Mouse (Mus musculus) kidney, adult 9 months (tissue): Measurements from ENCODE around the gene Urm1.
"Not testable (repeated sequence)": the region's sequence is repeated elsewhere in the genome, so short reads cannot be mapped to it uniquely, and the experiment has no call there.

Experiments
- DNase-seq: peaks from one replicate; pipeline ENCODE4 v3.0.0; 2022

The Urm1 gene

DNA sequence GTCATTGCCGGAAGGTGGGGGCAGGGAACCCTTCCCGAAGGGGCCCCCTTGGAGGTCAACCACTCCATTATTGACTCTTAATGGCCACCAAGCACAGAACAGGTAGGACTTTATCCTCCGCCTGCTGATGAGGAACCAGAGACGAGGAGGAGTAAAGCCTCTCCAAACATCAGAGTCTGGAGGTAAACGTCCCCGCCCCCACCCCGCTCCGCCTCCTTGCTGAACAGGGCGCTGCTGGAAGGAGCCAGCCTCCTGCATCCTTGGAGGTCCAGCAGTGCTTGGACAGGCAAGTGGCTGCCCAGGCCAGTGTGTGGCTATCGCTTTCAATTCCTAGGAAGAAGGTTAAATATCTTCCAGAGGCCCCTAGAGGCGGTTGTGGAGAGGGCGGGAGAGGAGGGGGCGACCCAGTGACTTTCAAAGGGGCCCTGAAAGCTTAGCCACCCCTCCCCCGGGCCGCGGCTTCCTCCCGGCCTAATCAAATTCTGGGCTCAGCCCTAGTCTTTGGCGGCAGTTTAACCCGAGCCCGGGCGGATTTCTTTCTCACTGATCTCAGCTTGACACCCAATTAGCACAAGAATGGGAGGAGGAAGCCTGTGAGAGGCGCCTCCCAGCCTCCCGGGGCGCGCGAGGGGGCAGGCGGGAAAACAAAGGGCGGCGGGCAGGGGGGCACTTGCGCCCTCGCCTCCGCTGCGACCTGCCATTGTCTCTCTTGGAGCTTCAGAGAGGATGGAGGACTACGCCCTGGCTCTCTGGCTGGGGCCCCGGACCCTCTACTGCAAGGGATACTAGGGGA is at the start of gene Urm1:
TSS of gene Urm1 (plus strand) at position 51 of the 793 bp plus-strand sequence.
- peak; percentile 58 for DNase-seq

DNA sequence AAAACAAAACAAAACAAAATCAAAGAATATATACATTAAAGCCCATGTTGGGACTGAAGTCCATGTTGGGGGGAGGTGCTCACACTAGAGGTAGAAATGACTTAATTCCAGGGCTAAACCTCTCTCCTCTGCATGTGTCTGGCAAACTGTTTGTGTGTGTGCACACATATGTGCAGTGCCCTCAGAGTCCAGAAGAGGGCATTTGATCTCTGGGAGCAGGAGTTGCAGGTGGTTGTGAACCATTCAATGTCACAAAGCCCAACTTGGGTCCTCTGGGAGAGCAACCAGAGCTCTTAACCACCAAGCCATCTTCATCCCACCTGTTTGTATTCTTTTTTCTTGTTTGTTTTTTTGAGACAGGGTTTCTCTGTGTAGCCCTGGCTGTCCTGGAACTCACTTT is 49.7 kb upstream of the Urm1 start:
- no peak for DNase-seq

DNA sequence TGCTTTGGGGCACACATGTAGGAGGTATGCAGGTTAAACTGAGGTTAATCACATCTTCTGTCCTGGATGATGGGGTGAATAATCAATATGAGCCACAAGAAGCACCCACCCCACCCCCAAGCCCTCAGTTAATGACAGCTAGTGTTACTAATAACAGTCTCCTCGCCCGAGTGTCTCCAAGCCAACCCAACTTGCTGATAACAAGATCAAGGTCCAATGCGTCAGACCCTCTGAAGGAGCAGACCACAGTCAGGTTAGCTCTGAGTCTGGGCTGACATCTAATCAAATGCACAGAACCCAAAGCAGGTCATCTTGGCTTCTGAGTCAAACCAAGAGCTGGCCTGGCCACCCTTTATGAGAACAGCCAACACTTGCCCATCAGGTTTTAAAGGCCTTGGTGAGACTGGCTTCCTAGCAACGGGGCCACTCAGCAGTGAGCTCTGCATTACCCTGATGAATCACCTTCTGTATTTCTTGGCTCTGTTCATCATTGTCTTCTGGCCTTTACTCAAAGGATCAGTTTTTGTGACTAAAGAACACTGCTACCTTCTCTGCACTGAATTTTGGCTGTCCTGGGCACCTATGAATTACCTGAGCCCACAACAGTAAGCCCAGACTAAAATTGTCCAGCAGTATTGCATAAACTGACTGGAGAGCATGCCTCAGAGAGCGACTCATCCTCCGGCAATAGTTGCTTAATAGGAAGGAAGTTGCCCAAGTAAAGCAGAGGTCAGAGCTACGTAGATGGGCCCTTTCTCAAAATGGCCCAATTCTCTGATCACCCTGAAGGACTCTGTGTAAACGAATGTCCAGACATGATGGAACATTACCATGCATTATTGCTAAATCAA is 48.0 kb upstream of the Urm1 start:
- no peak for DNase-seq

DNA sequence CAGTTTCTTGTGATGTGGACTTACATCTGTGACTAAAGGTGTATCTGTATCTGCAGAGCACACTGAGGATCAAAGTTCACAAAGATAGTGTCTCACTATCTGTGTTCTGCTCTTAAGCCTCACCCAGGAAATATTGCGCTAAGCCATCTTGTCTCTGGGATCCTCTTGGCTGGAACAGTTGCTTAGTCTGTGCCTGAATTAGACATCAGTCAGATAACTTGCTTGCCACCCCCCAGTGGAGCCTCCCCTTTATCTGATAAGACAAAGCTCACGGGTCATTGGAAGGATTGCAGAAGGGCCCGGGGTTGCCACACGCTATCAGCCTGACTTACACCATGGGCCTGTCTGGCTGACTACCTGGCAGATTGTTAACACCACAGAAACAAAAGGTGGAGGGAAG is 46.6 kb upstream of the Urm1 start:
- no peak for DNase-seq

DNA sequence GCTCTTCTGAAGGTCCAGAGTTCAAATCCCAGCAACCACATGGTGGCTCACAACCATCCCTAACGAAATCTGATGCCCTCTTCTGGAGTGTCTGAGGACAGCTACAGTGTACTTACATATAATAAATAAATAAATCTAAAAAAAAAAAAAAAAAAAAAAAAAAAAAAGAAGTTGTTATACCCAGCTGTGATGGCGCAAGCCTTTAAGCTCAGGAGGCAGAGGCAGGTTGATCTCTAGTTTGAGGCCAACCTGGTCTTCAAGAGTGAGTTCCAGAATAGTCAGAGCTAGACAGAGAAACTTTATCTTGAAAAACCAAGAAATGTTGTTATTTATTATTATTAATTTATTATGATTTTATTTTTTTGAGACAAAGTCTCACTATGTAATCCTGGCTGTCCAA is 38.6 kb upstream of the Urm1 start:
- not testable (repeated sequence) for DNase-seq

DNA sequence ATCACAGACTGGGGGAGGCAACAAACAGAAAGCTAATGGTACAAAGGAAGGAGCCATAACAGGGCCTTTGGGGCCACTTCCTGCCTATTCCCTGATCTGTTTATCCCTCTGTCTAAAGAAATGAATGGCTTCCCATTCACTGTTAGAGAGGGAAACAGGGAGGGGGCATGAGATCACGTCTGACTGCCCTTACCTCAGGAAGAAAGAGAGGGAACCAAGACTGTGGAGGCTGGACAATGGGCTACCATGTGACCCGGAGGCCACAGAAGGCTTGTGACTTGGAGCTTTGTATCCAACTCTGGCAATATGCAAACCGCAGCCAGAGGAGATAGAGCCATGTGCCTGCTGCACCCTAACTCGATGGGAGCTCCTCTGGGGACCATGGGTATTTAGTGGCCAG is 35.6 kb upstream of the Urm1 start:
- no peak for DNase-seq

DNA sequence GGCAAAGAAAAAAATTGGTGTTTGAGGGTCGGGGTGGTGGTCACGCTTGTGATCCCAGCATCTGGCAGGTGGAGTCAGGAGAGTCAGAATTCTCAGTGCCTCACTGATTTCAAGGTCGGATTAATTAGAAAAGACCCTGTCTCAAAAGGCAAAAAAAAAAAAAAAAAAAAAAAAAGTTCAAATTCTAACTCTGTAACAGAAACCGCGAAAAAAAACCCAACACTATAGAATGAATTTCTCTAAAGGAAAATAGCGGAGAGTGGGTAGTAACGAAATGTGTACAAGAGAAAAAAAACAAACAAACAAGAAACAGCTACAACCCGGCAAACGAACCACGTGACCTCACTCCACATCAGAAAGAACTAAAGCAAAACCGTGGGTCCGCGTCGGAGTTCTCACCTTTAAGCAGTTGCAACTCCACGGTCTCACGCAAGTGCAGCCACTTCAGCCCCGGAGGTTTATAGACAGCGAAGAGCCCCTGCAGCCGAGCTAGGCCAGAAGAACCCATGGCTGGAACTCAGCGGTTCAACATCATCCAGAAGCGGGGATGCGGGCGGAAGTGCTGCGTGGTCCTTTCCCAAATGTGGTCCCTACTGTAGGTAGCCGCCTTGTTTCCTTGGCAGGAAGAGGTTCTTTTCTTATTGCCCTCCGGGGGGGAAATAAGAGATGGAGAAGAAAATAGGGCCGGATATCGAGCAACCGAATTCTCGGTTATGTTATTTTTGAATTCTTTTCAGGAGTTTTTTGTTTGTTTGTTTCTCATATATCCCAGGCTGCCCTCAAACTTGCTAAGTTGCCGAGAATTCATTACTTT is 32.6 kb upstream of the Urm1 start, which contains the start of gene Coq4:
TSS of gene Coq4 (plus strand) at position 390 of the 814 bp plus-strand sequence.
- peak; percentile 97 for DNase-seq

DNA sequence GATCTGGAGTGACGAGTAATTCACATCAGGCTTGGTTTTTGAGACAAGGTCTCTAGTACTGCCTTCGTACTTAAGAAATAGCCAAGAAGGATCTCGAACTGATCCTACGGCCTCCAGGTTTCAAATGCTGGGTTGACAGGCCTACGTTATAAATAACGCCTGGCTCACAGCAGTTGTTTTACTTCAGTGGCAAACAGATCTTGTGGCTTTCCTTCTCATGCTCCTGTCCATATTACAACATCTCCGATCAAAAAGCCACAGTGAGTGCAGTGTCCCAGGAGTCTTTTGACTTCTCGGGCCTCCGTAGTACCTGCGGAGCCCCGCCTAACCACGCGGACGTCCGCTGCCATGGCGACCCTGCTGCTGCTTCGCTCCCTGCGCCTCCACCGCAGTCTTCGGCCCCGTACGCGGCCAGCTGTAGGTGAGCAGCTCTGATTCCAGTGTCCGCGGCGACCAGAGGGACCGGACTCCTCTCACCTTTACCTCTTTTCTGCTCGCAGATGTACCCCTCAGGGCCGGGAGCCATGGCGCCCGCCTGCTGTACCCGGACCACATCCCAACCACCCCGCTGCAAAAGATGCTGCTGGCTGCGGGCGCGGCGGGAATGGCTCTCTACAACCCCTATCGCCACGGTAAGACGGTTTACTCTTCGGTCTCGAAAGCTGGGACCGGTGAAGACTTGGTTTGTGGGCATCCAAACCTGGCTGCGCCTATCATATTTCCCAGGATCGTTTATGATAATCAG is 31.8 kb upstream of the Urm1 start, which contains the start of gene Trub2:
TSS of gene Trub2 (minus strand) at position 566 of the 745 bp plus-strand sequence.
- DNase-seq = peak; percentile 90

DNA sequence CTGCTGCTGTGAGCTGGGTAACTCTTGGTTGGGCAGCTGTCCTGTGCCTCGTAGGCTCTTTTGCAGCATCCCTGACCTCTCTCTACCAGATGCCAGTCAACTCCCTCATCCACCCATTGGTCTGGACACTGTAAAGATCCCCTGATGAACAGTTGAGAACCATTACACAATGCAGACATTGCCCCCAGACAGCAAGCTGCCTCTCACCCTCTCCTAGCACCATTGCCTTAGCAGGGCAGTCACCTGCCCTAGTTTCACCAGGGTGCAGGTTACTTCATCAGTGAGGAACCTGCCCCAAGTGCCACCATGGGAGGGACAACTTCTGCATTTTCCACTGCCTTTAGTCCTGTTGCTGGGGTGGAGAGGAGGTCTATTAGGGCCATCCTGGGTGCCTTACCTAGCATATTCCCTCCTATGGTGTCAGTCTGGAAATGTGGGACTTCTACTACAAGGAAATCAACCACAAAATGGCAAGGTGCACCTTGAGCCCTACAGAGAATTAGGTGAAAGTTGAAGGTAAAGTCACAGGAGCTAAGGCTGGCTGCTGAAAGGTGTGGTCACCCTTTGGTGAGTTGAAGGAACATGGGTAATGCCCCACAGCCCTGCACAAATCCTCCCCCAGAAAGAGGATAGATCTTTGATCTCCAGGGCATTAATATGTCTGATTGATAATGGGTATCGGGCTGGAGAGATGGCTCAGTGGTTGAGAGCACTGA is 26.9 kb upstream of the Urm1 start:
- DNase-seq = no peak

DNA sequence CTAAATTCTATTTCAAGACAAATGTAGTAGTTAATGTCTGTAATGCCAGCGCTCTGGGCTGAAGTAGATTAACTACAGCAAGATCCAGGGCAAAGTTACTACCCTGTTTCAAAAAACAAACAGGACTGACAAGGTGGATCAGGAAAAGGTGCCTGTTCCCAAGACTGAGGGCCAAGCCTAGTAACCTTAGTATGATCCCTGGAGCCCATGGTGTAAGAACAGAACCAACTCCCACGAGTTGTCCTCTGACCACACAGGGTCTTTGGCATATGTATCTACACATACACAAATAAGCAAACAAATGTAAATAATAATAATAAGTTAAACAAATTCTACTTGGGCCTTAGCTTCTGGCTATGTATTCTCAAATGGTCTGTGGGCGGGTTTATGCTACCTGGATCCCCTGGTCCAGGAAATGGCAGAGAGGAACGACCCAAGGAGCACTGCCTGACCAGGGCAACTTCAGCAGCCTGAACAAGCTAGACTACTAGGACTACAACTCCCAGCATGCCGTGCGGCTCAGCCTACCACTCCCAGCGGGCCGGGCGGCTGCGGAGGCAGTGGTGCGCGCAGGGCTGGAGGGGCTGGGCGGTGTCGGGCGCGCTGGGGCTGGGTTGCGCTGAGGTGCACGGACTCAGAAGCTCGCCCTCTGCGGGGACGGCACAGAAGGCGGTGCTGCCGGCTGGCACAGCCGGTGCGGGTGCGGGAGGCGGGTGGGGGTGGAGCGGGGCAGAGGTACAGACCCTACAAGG is 17.6 kb upstream of the Urm1 start, which contains the start of gene Slc27a4:
TSS of gene Slc27a4 (plus strand) at position 560 of the 752 bp plus-strand sequence.
- peak; percentile 96 for DNase-seq

DNA sequence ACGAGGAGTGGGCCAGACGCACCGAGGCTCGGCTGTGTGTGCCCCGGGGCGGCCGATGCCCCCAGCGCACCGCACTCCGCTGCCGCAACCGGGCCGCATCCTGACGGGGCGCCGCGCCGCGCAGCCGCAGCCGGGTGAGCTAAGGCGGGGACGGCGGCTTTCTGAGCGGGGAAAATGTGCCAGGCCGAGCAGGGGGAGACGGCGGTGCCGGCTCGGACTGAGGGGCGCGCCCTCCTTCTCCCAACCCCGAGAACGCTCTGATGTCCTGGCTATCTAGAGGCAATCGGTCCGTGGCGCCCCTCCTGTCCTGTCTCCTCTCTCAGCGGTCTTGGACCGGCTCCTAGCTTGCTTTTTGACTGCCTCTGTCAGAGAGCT is 17.1 kb upstream of the Urm1 start:
- DNase-seq = no peak

DNA sequence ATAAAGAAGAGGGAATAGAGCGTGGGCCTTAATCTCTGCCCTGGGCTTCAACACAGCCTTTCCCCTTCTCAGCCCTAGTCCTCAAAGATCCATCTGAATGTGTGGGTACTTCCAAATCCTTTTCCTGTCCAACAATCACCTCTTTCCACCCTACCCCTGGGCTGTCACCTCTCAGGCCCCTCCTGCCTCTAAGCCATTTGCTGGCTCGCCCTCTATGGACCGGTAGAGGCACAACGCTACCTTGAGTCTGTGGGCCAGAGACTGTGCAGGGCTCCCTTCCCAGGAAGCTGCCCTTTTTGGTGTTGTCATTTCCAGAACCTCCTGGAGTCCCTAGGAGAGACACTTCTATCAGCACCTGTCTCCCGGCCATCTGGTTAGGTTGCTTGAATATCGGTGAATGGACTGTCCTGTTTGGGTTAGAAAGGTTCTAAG is 16.5 kb upstream of the Urm1 start:
- peak; percentile 42 for DNase-seq

DNA sequence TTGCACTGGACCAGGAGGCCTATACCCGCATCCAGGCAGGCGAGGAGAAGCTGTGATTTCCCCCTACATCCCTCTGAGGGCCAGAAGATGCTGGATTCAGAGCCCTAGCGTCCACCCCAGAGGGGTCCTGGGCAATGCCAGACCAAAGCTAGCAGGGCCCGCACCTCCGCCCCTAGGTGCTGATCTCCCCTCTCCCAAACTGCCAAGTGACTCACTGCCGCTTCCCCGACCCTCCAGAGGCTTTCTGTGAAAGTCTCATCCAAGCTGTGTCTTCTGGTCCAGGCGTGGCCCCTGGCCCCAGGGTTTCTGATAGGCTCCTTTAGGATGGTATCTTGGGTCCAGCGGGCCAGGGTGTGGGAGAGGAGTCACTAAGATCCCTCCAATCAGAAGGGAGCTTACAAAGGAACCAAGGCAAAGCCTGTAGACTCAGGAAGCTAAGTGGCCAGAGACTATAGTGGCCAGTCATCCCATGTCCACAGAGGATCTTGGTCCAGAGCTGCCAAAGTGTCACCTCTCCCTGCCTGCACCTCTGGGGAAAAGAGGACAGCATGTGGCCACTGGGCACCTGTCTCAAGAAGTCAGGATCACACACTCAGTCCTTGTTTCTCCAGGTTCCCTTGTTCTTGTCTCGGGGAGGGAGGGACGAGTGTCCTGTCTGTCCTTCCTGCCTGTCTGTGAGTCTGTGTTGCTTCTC is 4.0 kb upstream of the Urm1 start:
- DNase-seq = no peak

DNA sequence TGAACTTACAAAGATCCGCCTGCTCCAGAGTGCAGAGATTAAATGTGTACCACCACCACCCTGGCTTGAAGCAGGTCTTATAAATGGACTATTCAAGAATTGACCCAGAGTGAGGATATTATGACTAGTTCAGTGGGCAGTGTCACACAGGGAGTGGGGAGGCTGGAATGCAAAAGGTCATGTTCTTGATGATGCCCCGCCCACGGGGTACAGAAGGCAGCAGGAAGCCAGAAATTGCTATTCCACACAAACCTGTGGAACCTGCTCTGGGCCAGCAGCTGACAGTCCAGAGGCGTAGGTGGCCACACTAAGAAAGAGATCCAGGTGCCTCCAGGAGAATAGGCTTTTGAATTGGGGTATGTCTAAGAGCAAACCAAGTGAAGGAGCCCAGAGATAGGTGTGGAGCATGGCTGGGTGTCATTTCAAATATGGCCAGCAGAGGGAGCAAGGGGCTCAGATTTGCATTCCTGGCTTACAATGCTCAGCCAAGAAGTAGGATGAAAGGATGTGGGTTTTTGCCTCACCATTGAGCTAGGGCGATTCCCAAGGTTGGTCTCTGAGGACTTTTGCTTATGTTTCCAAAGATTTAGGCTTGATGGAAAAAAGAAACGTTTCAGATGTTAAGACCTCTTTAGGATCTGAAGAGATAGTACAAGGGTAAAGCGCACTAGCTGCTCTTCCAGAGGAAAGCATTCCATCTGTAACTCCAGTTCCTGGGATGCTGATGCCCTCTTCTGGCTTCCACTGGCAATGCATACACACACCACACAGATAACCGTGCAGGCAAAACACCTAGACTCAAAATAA is 2.2 kb upstream of the Urm1 start:
- peak; percentile 91 for DNase-seq

DNA sequence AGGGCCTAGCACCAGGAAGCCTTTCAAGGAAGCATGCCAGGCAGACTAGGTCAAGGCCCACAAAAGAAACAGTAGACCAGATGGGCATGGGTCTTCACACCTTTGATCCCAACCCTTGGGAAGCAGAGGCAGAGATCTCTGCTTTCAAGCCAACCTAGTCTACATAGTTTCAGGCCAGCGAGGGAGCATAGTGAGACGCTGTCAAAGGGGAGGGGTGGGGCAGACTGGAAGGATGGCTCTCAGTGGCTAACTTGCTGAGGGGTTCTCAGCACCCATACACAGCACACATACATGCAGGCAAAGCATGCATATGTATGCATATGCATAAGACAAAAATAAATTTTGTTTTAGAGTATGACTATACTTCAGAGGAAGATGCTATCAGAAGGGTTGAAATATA is 512 bp upstream of the Urm1 start:
- no peak for DNase-seq

DNA sequence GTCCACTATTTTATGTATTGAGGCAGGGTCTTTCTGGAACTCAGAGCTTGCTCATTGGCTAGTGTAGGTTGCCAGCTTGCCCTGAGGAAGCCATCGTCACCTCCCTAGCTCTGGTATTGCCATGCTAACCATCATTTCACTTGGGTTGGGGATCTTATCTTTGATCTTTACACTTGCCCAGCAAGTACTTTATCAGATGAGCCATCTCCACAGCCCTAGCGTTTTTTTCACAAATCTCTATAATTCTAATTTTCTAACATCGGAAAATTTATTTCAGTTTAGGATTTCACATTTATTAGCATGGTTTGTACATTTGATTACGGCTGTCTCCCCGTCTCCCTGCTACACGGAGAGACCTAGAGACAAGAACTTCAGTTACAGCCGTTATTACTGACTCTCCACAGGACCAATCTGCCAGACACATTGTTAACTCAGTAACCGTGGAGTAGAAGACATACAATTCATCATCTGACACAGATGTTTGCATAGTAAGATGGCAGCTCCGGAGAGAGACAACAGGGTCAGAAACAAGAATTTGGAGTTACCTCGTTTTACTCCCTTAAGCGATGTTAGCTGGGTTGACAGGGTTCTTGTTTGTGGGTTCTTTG is 6.5 kb downstream of the Urm1 start:
- DNase-seq = no peak

DNA sequence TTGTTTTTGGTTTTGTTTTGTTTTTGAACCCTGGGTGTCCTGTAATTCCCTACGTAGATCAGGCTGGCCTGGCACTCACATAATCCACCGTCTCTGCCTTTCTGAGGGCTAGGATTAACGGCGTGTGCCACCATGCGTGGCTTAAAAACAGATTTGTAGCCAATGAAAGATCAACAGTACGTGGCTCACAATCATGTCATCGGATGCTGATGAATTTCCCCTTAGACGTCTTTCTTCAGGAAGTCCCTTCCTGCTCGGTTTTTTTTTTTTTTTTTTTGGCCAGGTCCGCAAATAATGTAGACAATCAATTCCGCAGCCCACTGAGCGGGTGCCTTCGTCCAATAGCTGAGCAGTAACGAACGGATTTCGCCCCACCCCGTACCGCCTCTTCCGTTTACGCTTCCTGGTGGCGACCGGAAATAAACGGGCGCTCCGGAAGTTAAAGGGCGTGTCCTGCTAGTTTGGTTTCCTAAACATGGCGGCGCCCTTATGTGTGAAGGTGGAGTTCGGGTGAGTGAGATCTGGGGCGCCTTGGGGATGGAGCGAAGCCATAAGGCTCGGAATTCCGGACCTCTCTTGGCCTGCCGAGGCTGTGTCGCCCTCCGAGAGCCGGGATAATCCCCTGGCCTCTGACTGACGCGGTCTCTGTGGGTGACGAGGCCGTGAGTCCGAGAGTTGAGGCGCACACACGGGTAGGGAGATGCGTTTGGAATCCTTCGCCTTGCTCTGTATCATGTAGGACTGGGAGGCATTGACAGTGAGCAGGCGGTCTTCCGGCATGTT is 7.2 kb downstream of the Urm1 start:
- DNase-seq = peak; percentile 99

DNA sequence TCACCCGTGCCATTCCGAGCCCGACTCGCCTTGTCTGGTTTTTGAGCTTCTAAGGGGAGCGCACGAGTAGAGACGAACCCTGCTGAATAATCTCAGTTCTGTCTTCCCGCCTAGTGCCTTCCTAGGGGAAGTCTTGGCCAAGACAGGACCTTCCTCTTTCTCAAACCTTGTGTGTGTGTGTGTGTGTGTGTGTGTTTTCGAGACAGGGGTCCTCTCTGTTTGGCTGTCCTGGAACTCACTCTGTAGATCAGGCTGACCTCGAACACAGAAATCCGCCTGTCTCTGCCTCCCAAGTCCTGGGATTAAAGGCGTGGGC is 7.8 kb downstream of the Urm1 start:
- DNase-seq = no peak
